Mouse (Mus musculus) limb, embryonic 10.5 days (tissue): ENCODE measurements at regions not wholly inside any gene's neighbourhood (a gene's known extent, or its start where the extent isn't known, plus 50 kb on each side); places are given as distances from the start of the nearest gene placed in this dataset.

ENCODE experiments used
- DNase-seq: peaks from one replicate; pipeline ENCODE4 v3.0.0-alpha.2; 2017; ENCODE audit warnings: low spot score
- H3K27ac ChIP-seq: fragments of 300-500 bp; sonication (generic); 2 replicates; pipeline ENCODE4 v1.5.1; 2016; ENCODE audit warnings: mild to moderate bottlenecking
- H3K27me3 ChIP-seq: fragments of 300-500 bp; sonication (generic); 2 replicates; pipeline ENCODE4 v1.6.1; 2016; ENCODE audit warnings: low read depth, mild to moderate bottlenecking; ENCODE audit not compliant: poor library complexity, severe bottlenecking
- H3K36me3 ChIP-seq: fragments of 300-500 bp; sonication (generic); 2 replicates; pipeline ENCODE4 v1.6.1; 2016; ENCODE audit warnings: mild to moderate bottlenecking, moderate library complexity
- H3K4me1 ChIP-seq: fragments of 300-500 bp; sonication (generic); 2 replicates; pipeline ENCODE4 v1.6.1; 2016
- H3K4me3 ChIP-seq: fragments of 300-500 bp; sonication (generic); 2 replicates; pipeline ENCODE4 v1.5.1; 2016; ENCODE audit warnings: mild to moderate bottlenecking, moderate library complexity
- H3K9me3 ChIP-seq: fragments of 300-500 bp; sonication (generic); replicated peaks from 2 replicates; pipeline ENCODE4 v1.6.1; 2016; ENCODE audit warnings: mild to moderate bottlenecking
- WGBS: fragments of 180-500 bp; shearing (Covaris S2); methylation state at CpG from one replicate; pipeline ENCODE4 v1.1.7; 2016; 5-methylcytosine and 5-hydroxymethylcytosine counted together

GRCm38 (mm10) chr5:133113183-133113582, 570.0 kb upstream of the Auts2 start:
- Histone ChIP-seq H3K27me3 (0 out of 2 replicates have a peak, but pooled peaks cover 7% of the 10 kb centered on the region), H3K27ac (no peak overlapping the region), H3K9me3 (no peaks in the 10 kb centered on the region), H3K4me3 (no peak overlapping the region), H3K36me3 (no peaks in the 10 kb centered on the region), H3K4me1 (0 out of 2 replicates have a peak, but pooled peaks cover 5% of the 10 kb centered on the region)
- 63% methylated on average over 2 of the region's 2 CpGs for WGBS
- DNase-seq, result no peak

GRCm38 (mm10) chr5:133106691-133107354, 563.7 kb upstream of the Auts2 start:
- Histone ChIP-seq H3K27me3 (0 out of 2 replicates have a peak, but pooled peaks cover 3% of the 10 kb centered on the region), H3K4me1 (peaks cover 10% of the 10 kb centered on the region), H3K4me3 (no peak overlapping the region), H3K9me3 (no peaks in the 10 kb centered on the region), H3K36me3 (no peaks in the 10 kb centered on the region), H3K27ac (peak overlapping the region; percentile 72)
- DNase-seq, result peak; percentile 60
- 28% methylated on average over 8 of the region's 8 CpGs for WGBS

GRCm38 (mm10) chr5:133096340-133096739, 553.2 kb upstream of the Auts2 start:
- Histone ChIP-seq H3K27me3 (no peaks in the 10 kb centered on the region), H3K4me3 (no peak overlapping the region), H3K4me1 (peaks cover 14% of the 10 kb centered on the region), H3K9me3 (no peaks in the 10 kb centered on the region), H3K27ac (no peak overlapping the region), H3K36me3 (no peaks in the 10 kb centered on the region)
- 36% methylated on average over 1 of the region's 1 CpGs for WGBS
- DNase-seq, result no peak

GRCm38 (mm10) chr5:133084859-133085258, 541.7 kb upstream of the Auts2 start:
- WGBS, result 86% methylated on average over 1 of the region's 1 CpGs
- no peaks in the 10 kb centered on the region for H3K9me3 ChIP-seq
- H3K36me3 ChIP-seq, result no peaks in the 10 kb centered on the region
- H3K4me1 ChIP-seq, result no peaks in the 10 kb centered on the region
- H3K27me3 ChIP-seq, result no peaks in the 10 kb centered on the region
- no peak for DNase-seq
- H3K4me3 ChIP-seq, result no peak overlapping the region
- no peak overlapping the region for H3K27ac ChIP-seq

- 93% methylated on average over 2 of the region's 2 CpGs for WGBS
- no peaks in the 10 kb centered on the region for H3K36me3 ChIP-seq
- no peaks in the 10 kb centered on the region for H3K9me3 ChIP-seq
- no peak overlapping the region for H3K4me3 ChIP-seq
- no peak overlapping the region for H3K27ac ChIP-seq
- no peaks in the 10 kb centered on the region for H3K27me3 ChIP-seq
- H3K4me1 ChIP-seq, result peaks cover 18% of the 10 kb centered on the region
- DNase-seq, result no peak
Measured at GRCm38 (mm10) chr5:133080751-133081150, 537.6 kb upstream of the Auts2 start.

- H3K27me3 ChIP-seq, result no peaks in the 10 kb centered on the region
- H3K36me3 ChIP-seq, result no peaks in the 10 kb centered on the region
- H3K9me3 ChIP-seq, result no peaks in the 10 kb centered on the region
- H3K4me3 ChIP-seq, result no peak overlapping the region
- H3K27ac ChIP-seq, result no peak overlapping the region
- H3K4me1 ChIP-seq, result peaks cover 18% of the 10 kb centered on the region
- DNase-seq, result no peak
- 81% methylated on average over 3 of the region's 3 CpGs for WGBS
Measured at GRCm38 (mm10) chr5:133078916-133079315, 535.8 kb upstream of the Auts2 start.

GRCm38 (mm10) chr5:133078390-133078789, 535.2 kb upstream of the Auts2 start:
- WGBS, result 83% methylated on average over 4 of the region's 4 CpGs
- H3K36me3 ChIP-seq, result no peaks in the 10 kb centered on the region
- no peak overlapping the region for H3K4me3 ChIP-seq
- H3K4me1 ChIP-seq, result peaks cover 18% of the 10 kb centered on the region
- no peaks in the 10 kb centered on the region for H3K27me3 ChIP-seq
- H3K27ac ChIP-seq, result no peak overlapping the region
- no peak for DNase-seq
- H3K9me3 ChIP-seq, result no peaks in the 10 kb centered on the region

- H3K27me3 ChIP-seq, result no peaks in the 10 kb centered on the region
- no peaks in the 10 kb centered on the region for H3K9me3 ChIP-seq
- H3K36me3 ChIP-seq, result no peaks in the 10 kb centered on the region
- no peak overlapping the region for H3K27ac ChIP-seq
- no peak overlapping the region for H3K4me3 ChIP-seq
- DNase-seq, result no peak
- WGBS, result 58% methylated on average over 2 of the region's 2 CpGs
- H3K4me1 ChIP-seq, result 0 out of 2 replicates have a peak, but pooled peaks cover 4% of the 10 kb centered on the region
Measured at GRCm38 (mm10) chr5:133073317-133073716, 530.2 kb upstream of the Auts2 start.

- Histone ChIP-seq H3K4me3 (no peak overlapping the region), H3K36me3 (no peaks in the 10 kb centered on the region), H3K27ac (no peak overlapping the region), H3K9me3 (no peaks in the 10 kb centered on the region), H3K4me1 (no peaks in the 10 kb centered on the region), H3K27me3 (no peaks in the 10 kb centered on the region)
- no peak for DNase-seq
Measured at GRCm38 (mm10) chr5:133070141-133070540, 527.0 kb upstream of the Auts2 start.

GRCm38 (mm10) chr5:133062481-133062880, 519.3 kb upstream of the Auts2 start:
- DNase-seq, result no peak
- H3K4me3 ChIP-seq, result no peak overlapping the region
- WGBS, result 86% methylated on average over 3 of the region's 3 CpGs
- no peaks in the 10 kb centered on the region for H3K36me3 ChIP-seq
- H3K4me1 ChIP-seq, result no peaks in the 10 kb centered on the region
- no peak overlapping the region for H3K27ac ChIP-seq
- H3K9me3 ChIP-seq, result no peaks in the 10 kb centered on the region
- no peaks in the 10 kb centered on the region for H3K27me3 ChIP-seq

- Histone ChIP-seq H3K9me3 (no peaks in the 10 kb centered on the region), H3K4me3 (no peak overlapping the region), H3K4me1 (no peaks in the 10 kb centered on the region), H3K36me3 (no peaks in the 10 kb centered on the region), H3K27ac (no peak overlapping the region), H3K27me3 (no peaks in the 10 kb centered on the region)
- WGBS, result 95% methylated on average over 4 of the region's 4 CpGs
- DNase-seq, result no peak
Measured at GRCm38 (mm10) chr5:133047456-133047855, 504.3 kb upstream of the Auts2 start.

GRCm38 (mm10) chr5:133045637-133046036, 502.5 kb upstream of the Auts2 start:
- DNase-seq, result no peak
- no peaks in the 10 kb centered on the region for H3K27me3 ChIP-seq
- 89% methylated on average over 9 of the region's 9 CpGs for WGBS
- no peaks in the 10 kb centered on the region for H3K4me1 ChIP-seq
- H3K4me3 ChIP-seq, result no peak overlapping the region
- H3K9me3 ChIP-seq, result no peaks in the 10 kb centered on the region
- no peak overlapping the region for H3K27ac ChIP-seq
- H3K36me3 ChIP-seq, result no peaks in the 10 kb centered on the region

- Histone ChIP-seq H3K27ac (no peak overlapping the region), H3K4me1 (no peaks in the 10 kb centered on the region), H3K27me3 (no peaks in the 10 kb centered on the region), H3K36me3 (no peaks in the 10 kb centered on the region), H3K9me3 (no peaks in the 10 kb centered on the region), H3K4me3 (no peak overlapping the region)
- no peak for DNase-seq
- 89% methylated on average over 4 of the region's 4 CpGs for WGBS
Measured at GRCm38 (mm10) chr5:133027590-133027989, 484.4 kb upstream of the Auts2 start.

- no peak overlapping the region for H3K27ac ChIP-seq
- WGBS, result 82% methylated on average over 4 of the region's 4 CpGs
- H3K9me3 ChIP-seq, result no peaks in the 10 kb centered on the region
- no peaks in the 10 kb centered on the region for H3K36me3 ChIP-seq
- H3K4me1 ChIP-seq, result no peaks in the 10 kb centered on the region
- no peak overlapping the region for H3K4me3 ChIP-seq
- no peak for DNase-seq
- H3K27me3 ChIP-seq, result no peaks in the 10 kb centered on the region
Measured at GRCm38 (mm10) chr5:133025121-133025520, 482.0 kb upstream of the Auts2 start.
